Mouse (Mus musculus): ENCODE measurements around the gene Rnf11. TPM values are rescaled to one million over a fixed set of nuclear protein-coding genes. Genes with fewer than 3 reads are reported as not detected.

The Rnf11 gene
- polyA plus RNA-seq (2012; rRNA removed), result 20.9 and 22.7 TPM in 2 replicates

DNA sequence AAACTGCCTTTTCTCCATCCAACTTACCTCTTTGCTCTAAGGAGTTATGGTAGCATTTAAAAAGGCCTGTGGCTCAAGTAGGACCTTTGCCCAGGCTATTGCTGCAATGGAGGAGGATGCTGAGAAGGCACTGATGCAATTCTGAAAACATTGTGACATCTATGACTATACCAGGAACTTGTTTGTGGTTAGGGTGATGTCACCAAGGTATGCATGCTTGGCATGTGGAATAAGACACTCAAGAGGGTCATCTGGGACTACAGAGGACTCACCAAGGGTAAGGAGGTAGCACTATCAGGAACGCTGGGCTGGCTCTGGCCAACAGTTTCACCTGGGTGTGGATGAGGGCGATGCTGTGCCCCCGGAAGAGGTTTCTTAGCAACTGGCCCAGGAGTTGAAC, at the start of gene Rnf11:
Rnf11 (minus strand) TSS at position 108 of the 400 bp plus-strand sequence.

DNA sequence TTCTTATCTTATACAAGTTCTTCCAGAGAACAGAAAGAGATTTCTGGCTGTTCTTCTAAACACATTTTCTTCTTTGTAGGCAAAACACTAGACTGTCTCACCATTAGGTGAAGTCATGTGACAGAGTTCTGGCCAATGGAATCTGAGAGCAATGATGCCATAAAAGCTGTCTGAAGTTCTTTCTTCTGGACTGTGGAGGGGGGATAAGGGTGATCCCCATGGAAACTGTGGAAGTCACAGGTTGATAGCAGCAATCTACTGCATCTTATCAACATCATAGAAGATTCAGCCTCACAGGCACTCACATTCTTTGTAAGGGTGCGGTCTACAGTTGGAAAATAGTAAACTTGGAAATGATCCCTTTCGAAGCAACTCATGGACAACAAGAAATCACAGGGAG, 46.6 kb upstream of the Rnf11 start, which contains the start of gene 4930522H14Rik:
4930522H14Rik (minus strand) TSS at position 187 of the 400 bp plus-strand sequence.

DNA sequence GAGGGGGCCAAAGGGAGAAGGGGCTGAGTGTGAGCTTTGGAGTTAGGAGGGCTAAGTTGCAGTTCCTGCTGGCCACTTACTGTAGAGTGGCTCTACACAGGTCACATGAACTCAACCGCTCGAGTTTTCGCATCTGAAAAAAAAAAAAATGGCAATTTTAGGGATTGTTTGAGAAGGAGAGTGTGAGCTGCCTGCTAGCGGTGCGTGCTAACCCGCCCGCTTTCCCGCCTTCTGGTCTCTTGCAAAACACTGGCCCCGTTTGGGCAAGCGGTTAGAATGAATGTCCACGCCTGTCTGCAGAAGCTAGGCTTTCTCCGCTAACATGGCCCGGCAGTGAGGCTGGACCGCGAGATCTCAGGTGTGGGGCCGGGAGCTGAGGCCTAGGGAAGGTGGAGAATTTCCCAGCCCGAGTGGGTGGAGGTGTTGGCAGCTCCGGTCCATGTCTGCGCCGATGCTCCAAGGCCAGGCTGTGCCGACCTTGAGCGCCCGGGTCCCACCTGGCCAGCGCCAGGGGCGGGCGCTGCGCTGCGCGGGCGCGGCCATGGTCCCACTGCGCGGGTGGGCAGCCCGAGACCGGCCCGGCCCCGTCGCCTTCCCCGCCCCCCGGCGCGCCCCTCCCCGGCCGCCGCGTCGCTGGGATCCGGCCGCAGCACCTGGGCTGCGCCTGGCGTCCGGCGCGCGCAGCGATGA, 77.9 kb downstream of the Rnf11 start, which contains the start of gene Ttc39a:
Ttc39a (plus strand) TSS at position 138 of the 690 bp plus-strand sequence.

Other genes with a start within 250 kb of the Rnf11 start
- 14.6 and 16.9 TPM in 2 replicates for gene Eps15, start 204.5 kb downstream of the Rnf11 start, polyA plus RNA-seq (2012; rRNA removed)
- 2.4 and 3.1 TPM in 2 replicates for gene Ttc39a, start 78.1 kb downstream of the Rnf11 start, polyA plus RNA-seq (2012; rRNA removed)
- not detected in 2 replicates for gene 4930522H14Rik, start 46.6 kb upstream of the Rnf11 start, polyA plus RNA-seq (2012; rRNA removed)
- 7.0 and 8.2 TPM in 2 replicates for gene Cdkn2c, start 182.5 kb upstream of the Rnf11 start, polyA plus RNA-seq (2012; rRNA removed)
- 5.0 and 5.3 TPM in 2 replicates for gene Faf1, start 191.9 kb upstream of the Rnf11 start, polyA plus RNA-seq (2012; rRNA removed)

All from liver, embryonic 18 days (tissue).